Mouse (Mus musculus): ENCODE results near the gene Col6a3.
A peak's percentile ranks its signal among the peaks of the same experiment; 100 is the strongest.

- no peak for TF ChIP-seq POLR2A (IDR thresholded peaks at IDR 0.05; ENCODE audit: borderline replicate concordance, insufficient read depth, low read length)
- TF ChIP-seq CTCF (IDR thresholded peaks at IDR 0.05; ENCODE audit: borderline replicate concordance, insufficient read depth, low read depth, low read length) = peak; percentile 50; the same call in 1 of the 2 replicates
Observed at GRCm38 (mm10) chr1:90849836-90850235, 6.1 kb upstream of the Col6a3 start.
